Mouse (Mus musculus) heart, postnatal 0 days (tissue): Measurements from ENCODE around the gene Dnajb11.

Experiments
- CTCF ChIP-seq: IDR thresholded peaks from 2 replicates; pipeline ENCODE4 v1.5.1; 2016; ENCODE audit warnings: antibody characterized with exemption, control low read depth, low read depth
- EP300 ChIP-seq: IDR thresholded peaks from 2 replicates; pipeline ENCODE4 v1.6.1; 2016; ENCODE audit warnings: antibody characterized with exemption, low read depth

DNA sequence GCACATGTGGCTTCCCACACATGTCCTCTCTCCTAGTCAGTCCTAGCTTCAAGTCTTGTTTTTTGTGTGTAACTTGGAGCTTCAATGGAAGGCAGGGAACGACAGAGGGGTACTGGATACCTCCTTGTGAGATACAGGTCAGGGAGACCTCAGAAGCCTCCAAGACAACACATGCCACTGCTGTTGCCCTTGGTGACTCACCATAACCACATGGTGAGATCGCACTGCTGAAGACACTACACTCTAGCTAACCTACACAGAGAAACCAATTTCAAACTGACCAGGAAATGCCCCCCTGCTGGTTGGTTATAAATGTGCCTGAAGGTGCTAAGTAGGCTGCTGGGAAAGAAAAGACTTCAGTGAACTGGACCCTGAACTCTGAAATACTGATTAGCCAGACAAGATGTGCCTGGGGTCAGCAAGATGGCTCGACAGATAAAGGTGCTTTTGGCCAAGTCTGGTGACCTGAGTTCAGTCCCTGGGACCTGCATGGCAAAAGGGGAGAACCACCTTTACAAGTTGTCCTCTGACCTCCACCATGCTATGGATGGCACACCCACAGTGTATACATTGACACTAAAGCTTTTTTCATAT lies 24.6 kb upstream of the Dnajb11 start:
- TF ChIP-seq CTCF (no peak), EP300 (no peak)
